Comparison of ENCODE assay signal across 22 mouse cellular contexts in genomic region chr2:72345281-72345680, GRCm38 (mm10). TPM values are rescaled to one million over a fixed set of nuclear protein-coding genes. Genes with fewer than 3 reads are reported as not detected.
DNase-seq lines count a peak whose midpoint lies in the region; ATAC-seq and TF ChIP-seq lines count a peak whose summit lies in the region.
"Had no signal": no experiment of that assay in that cellular context is flagged by ENCODE, and none has a peak within 500 bp of the region (broad histone marks: within the 10 kb centered on the region; RNA-seq: fewer than 3 reads in every experiment).

No protein-coding gene starts in this region.

- ATAC-seq in midbrain, embryonic 11.5 days (ENCODE audit: low FRiP score) = no peak
- ATAC-seq in midbrain, embryonic 15.5 days (replicated peaks) = no peak
- ATAC-seq: activated CD4-positive, CD25-positive, alpha-beta regulatory T cell, adult 4 months; CD4-positive, CD25-positive, alpha-beta regulatory T cell, adult 4 months; Patski had no signal

- H3K79me2 ChIP-seq in liver, adult 2 months (ENCODE audit: control insufficient read depth, insufficient read depth, low read length) = peaks cover 5% of the 10 kb centered on the region; the same call in 1 of the 2 replicates

- no peak for TF ChIP-seq CTCF in gastrocnemius, adult 2 months (IDR thresholded peaks at IDR 0.05)
- no peak for TF ChIP-seq CTCF in liver, adult 2 months (IDR thresholded peaks at IDR 0.05; ENCODE audit: low read depth, low read length)

- DNase-seq in gastrocnemius, adult 18-20 months (ENCODE audit: low spot score) = peak; percentile 43
- DNase-seq in gastrocnemius, postnatal 10 days = no peak
- peak; percentile 46 for DNase-seq in gastrocnemius, adult 2 months
- no peak for DNase-seq in gastrocnemius, postnatal 25 days
- peak; percentile 92 for DNase-seq in liver, adult 2 months (ENCODE audit: extremely low read depth, low read depth, low spot score)
- no peak for DNase-seq in liver
- peak; percentile 14 for DNase-seq in midbrain, embryonic 11.5 days (ENCODE audit: low spot score, missing footprints)
- DNase-seq: adrenal gland, adult 2 months; adrenal gland, adult 8-10 months; adrenal gland, postnatal 10 days; adrenal gland, postnatal 14 days; adrenal gland, postnatal 25 days; adrenal gland, postnatal 36 days; B cell, adult 2 months; cerebellum, adult 11 months; cerebellum, adult 11-12 months had no signal

- no peaks in the 10 kb centered on the region for H3K27me3 ChIP-seq in liver, adult 2 months (ENCODE audit: control insufficient read depth, insufficient read depth, low read length)
- H3K27me3 ChIP-seq in midbrain, embryonic 11.5 days (ENCODE audit: control insufficient read depth, insufficient read depth, low read length) = no peaks in the 10 kb centered on the region
- no peaks in the 10 kb centered on the region for H3K27me3 ChIP-seq in midbrain, embryonic 15.5 days (replicated peaks)
- H3K27me3 ChIP-seq: CH12.LX, Patski had no signal

- no peaks in the 10 kb centered on the region for H3K36me3 ChIP-seq in liver, adult 2 months (ENCODE audit: control insufficient read depth, insufficient read depth, low read length)
- H3K36me3 ChIP-seq in midbrain, embryonic 11.5 days (ENCODE audit: control insufficient read depth, insufficient read depth, low read length) = no peaks in the 10 kb centered on the region
- no peaks in the 10 kb centered on the region for H3K36me3 ChIP-seq in midbrain, embryonic 15.5 days (replicated peaks)

- H3K4me2 ChIP-seq in midbrain, embryonic 11.5 days = no peak overlapping the region
- no peak overlapping the region for H3K4me2 ChIP-seq in midbrain, embryonic 15.5 days

- H3K9ac ChIP-seq in liver, adult 2 months (ENCODE audit: low read depth, low read length) = no peak overlapping the region
- H3K9ac ChIP-seq in midbrain, embryonic 11.5 days (ENCODE audit: low read length) = no peak overlapping the region
- no peak overlapping the region for H3K9ac ChIP-seq in midbrain, embryonic 15.5 days

- peak overlapping the region; percentile 71 for H3K27ac ChIP-seq in gastrocnemius, adult 2 months
- H3K27ac ChIP-seq in liver, adult 2 months (replicated peaks; ENCODE audit: insufficient read depth, low read depth, low read length) = no peak overlapping the region
- no peak overlapping the region for H3K27ac ChIP-seq in midbrain, embryonic 11.5 days (ENCODE audit: low read depth, low read length)
- no peak overlapping the region for H3K27ac ChIP-seq in midbrain, embryonic 15.5 days

- 23% methylated on average over 3 of the region's 3 CpGs for WGBS in liver, adult 2 months
- 97% methylated on average over 3 of the region's 3 CpGs for WGBS in midbrain, embryonic 11.5 days
- 88% methylated on average over 3 of the region's 3 CpGs for WGBS in midbrain, embryonic 15.5 days

- H3K4me1 ChIP-seq in liver, adult 2 months (ENCODE audit: control insufficient read depth, insufficient read depth, low read length) = no peaks in the 10 kb centered on the region; the same call in 1 of the 2 replicates
- H3K4me1 ChIP-seq in midbrain, embryonic 11.5 days (ENCODE audit: control insufficient read depth, insufficient read depth, low read length) = no peaks in the 10 kb centered on the region
- H3K4me1 ChIP-seq in midbrain, embryonic 15.5 days = no peaks in the 10 kb centered on the region

- H3K9me3 ChIP-seq in midbrain, embryonic 11.5 days (ENCODE audit: control insufficient read depth, low read length) = no peaks in the 10 kb centered on the region
- no peaks in the 10 kb centered on the region for H3K9me3 ChIP-seq in midbrain, embryonic 15.5 days
- H3K9me3 ChIP-seq: G1E had no signal

- intact Hi-C loops in gastrocnemius, adult 2 months (cut with DNase I) = no loop called here

- no peak for TF ChIP-seq POLR2A in liver, adult 2 months (IDR thresholded peaks at IDR 0.05; ENCODE audit: extremely low read depth, insufficient read depth, low read length)

- H3K4me3 ChIP-seq in gastrocnemius, adult 2 months = no peak overlapping the region
- no peak overlapping the region for H3K4me3 ChIP-seq in liver, adult 2 months (ENCODE audit: insufficient read depth, low read depth, low read length)
- H3K4me3 ChIP-seq in midbrain, embryonic 11.5 days (ENCODE audit: low read depth, low read length) = no peak overlapping the region
- no peak overlapping the region for H3K4me3 ChIP-seq in midbrain, embryonic 15.5 days

RNA-seq across cellular contexts. Expression of gene Map3k20, which starts 59.8 kb away (rescaled TPM):
- 100 to 1,000 TPM; 335 to 441 TPM for total RNA-seq in gastrocnemius, adult 18-20 months (2021)
- 100 to 1,000 TPM; 255 to 272 TPM for total RNA-seq in gastrocnemius, postnatal 10 days (2021)
- 100 to 1,000 TPM; 338 to 407 TPM for total RNA-seq in gastrocnemius, adult 2 months (2021)
- 100 to 1,000 TPM; 311 to 336 TPM for total RNA-seq in gastrocnemius, postnatal 25 days (2021)
- 11.8 TPM in 2 replicates for total RNA-seq in liver, adult 2 months (2014; rRNA removed)
- polyA plus RNA-seq in liver, adult 2 months (2012; rRNA removed) = 4.5 and 4.6 TPM in 2 replicates
- polyA plus RNA-seq in midbrain, embryonic 11.5 days (2014; fragmentation: Nextera tagmentation; extraction: Ambion mirVana) = 7.5 and 8.3 TPM in 2 replicates
- 5.0 TPM in 2 replicates for polyA plus RNA-seq in midbrain, embryonic 15.5 days (2015; fragmentation: Nextera tagmentation; extraction: Ambion mirVana)

Comparison
In these comparisons a context has a peak if more than half of its experiments do, and no peak if none do; other contexts are left out.
1. DNase-seq: peak in gastrocnemius, adult 18-20 months (single experiment), gastrocnemius, adult 2 months (single experiment), liver, adult 2 months (single experiment) and midbrain, embryonic 11.5 days (single experiment); none in gastrocnemius, postnatal 10 days (single experiment), gastrocnemius, postnatal 25 days (single experiment) and liver (single experiment).
2. RNA of gene Map3k20, which starts 59.8 kb away (total RNA-seq): 335 to 441 TPM in gastrocnemius, adult 18-20 months, 338 to 407 TPM in gastrocnemius, adult 2 months, 311 to 336 TPM in gastrocnemius, postnatal 25 days and 255 to 272 TPM in gastrocnemius, postnatal 10 days; 11.8 TPM in liver, adult 2 months; every median in the first group is over 10 times any median in the second.